Mouse (Mus musculus) erythroblast, adult 5-6 weeks (primary cell): ENCODE measurements around the gene Inf2. TPM values are rescaled to one million over a fixed set of nuclear protein-coding genes. Genes with fewer than 3 reads are reported as not detected.

Experiments used
- ATAC-seq: replicated peaks from 2 replicates; pipeline ENCODE4 v1.8.0; 2016; ENCODE audit warnings: moderate number of reproducible peaks, mild to moderate bottlenecking, moderate TSS enrichment, inconsistent platforms; ENCODE audit not compliant: poor library complexity, low FRiP score, severe bottlenecking
- total RNA-seq, 2 experiments: library from RNA; stranded (forward) in 1 of 2; stranded (reverse) in 1 of 2; fragments of 150-400 nt in 1 of 2; fragments of 200-764, 138-1000 nt in 1 of 2; gene quantifications; 2 replicates each; pipeline versions ENCODE4 v1.2.3 to v1.2.4; 2015 to 2017; ENCODE audit warnings: low replicate concordance in 2 of 2

Inf2 gene
- total RNA-seq, 2 experiments from 2014 or later, result 0.94 to 3.1 TPM

GRCm38 (mm10) chr12:112592985-112593734 lies 4.6 kb downstream of the Inf2 start:
- ATAC-seq, result no peak

- ATAC-seq, result no peak
Measured at GRCm38 (mm10) chr12:112593951-112594915, 5.6 kb downstream of the Inf2 start.

- no peak for ATAC-seq
Measured at GRCm38 (mm10) chr12:112594989-112595388, 6.4 kb downstream of the Inf2 start.

GRCm38 (mm10) chr12:112595626-112596025 lies 7.0 kb downstream of the Inf2 start:
- ATAC-seq, result no peak

- ATAC-seq, result no peak
Measured at GRCm38 (mm10) chr12:112596454-112596853, 7.9 kb downstream of the Inf2 start.

GRCm38 (mm10) chr12:112596891-112597500 lies 8.4 kb downstream of the Inf2 start:
- ATAC-seq, result no peak

- ATAC-seq, result no peak
Measured at GRCm38 (mm10) chr12:112597618-112598017, 9.0 kb downstream of the Inf2 start.

- no peak for ATAC-seq
Measured at GRCm38 (mm10) chr12:112599198-112599597, 10.6 kb downstream of the Inf2 start.

- ATAC-seq, result no peak
Measured at GRCm38 (mm10) chr12:112599942-112600611, 11.5 kb downstream of the Inf2 start.

- ATAC-seq, result no peak
Measured at GRCm38 (mm10) chr12:112604022-112604421, 15.4 kb downstream of the Inf2 start.

GRCm38 (mm10) chr12:112604709-112605649 lies 16.4 kb downstream of the Inf2 start:
- no peak for ATAC-seq

- peak; percentile 53; the same call in 1 of the 2 replicates for ATAC-seq
Measured at GRCm38 (mm10) chr12:112605766-112606165, 17.2 kb downstream of the Inf2 start.

GRCm38 (mm10) chr12:112606998-112607397 lies 18.4 kb downstream of the Inf2 start:
- no peak for ATAC-seq

GRCm38 (mm10) chr12:112609031-112609430 lies 20.4 kb downstream of the Inf2 start:
- ATAC-seq, result no peak

GRCm38 (mm10) chr12:112616668-112617067 lies 28.1 kb downstream of the Inf2 start:
- ATAC-seq, result no peak

GRCm38 (mm10) chr12:112617184-112617583 lies 28.6 kb downstream of the Inf2 start:
- ATAC-seq, result no peak

GRCm38 (mm10) chr12:112617898-112618380 lies 29.4 kb downstream of the Inf2 start:
- ATAC-seq, result no peak

- no peak for ATAC-seq
Measured at GRCm38 (mm10) chr12:112618981-112619685, 30.5 kb downstream of the Inf2 start.
